Mouse (Mus musculus) MN1 (cell line): ENCODE data around the gene Cd101.

ENCODE experiments used
- DNase-seq: peaks from one replicate; pipeline ENCODE4 v3.0.0-alpha.2; 2016; ENCODE audit warnings: low spot score

Gene Cd101

GRCm38 (mm10) chr3:101029339-101029738 lies at the start of gene Cd101:
Cd101 (minus strand) TSS chr3:101029556.
- DNase-seq: no peak

- DNase-seq: peak; percentile 41
These were observed 49.0 kb upstream of the Cd101 start for GRCm38 (mm10) chr3:101078344-101078743.

DNA sequence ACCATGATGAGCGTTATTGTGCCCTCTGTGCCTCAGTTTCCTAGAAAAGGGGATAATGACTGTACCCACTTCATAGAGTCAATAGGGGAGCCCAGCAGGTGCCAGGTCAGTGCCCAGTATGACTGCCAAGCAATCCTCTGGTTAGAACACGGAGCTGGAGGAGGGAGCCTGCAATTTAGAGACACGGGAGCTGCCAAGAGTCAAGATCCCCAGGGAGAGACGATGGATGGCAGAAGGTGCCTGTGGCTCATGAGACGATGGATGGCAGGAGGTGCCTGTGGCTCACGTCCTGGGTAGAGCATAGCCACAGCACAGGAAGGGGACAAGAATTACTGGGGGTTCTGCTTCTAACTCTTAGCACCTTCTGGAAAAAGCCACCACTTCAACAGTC lies 48.3 kb upstream of the Cd101 start:
- DNase-seq: peak; percentile 54

GRCm38 (mm10) chr3:101076966-101077709 lies 47.8 kb upstream of the Cd101 start:
- DNase-seq: no peak

DNA sequence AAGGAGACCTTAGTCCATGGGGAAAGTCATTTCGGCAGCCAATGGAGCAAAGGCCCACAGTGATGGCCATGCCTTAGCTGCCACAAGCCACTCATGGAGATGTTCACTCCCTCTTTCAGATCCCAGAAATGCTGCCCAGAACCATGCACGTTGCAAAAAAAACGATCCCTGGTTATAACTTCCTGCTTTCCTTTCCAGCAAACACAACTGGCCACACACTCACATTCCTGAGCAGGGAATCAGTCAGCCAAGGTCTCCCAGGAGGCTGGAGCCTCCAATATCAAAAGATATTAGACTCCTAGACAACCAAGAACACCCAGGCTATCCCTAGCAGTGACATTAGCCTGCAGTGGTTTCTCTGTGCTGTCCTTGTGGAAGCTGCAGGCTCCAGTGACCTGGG lies 46.5 kb upstream of the Cd101 start:
- DNase-seq: no peak

GRCm38 (mm10) chr3:101073384-101073783 lies 44.0 kb upstream of the Cd101 start:
- no peak for DNase-seq

DNA sequence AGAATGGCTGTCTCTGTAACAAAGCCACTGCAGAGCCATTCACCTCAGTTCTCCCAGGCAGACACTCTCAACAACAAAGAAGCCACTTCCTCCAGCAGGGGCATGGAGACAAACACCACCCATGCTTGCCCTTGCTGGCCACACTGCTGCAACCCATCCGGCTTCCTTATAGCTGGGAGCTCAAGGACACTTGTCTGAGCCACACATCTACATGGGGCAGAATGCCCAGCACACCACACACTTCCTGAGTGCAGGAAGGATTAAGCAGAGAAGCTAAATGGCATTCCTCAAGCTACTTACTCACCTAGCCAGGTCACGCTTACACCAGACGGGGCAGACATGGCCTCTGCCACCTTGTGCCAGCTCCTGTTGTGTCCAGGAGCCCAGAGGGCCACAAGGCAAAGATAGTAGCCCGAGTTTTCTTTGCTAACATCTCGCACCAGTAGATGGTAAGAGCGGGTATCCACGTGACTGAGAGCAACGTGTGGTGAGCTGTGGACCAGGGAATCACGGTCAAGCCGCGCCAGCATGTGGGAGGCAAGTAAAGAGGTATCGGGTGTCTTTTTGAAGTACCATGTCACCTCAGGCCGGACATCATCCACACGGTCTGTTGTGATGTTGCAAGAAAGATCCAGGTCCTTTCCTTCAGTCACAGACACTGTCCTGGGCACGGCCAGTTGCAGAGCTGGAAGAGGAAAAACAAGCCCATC lies 43.3 kb upstream of the Cd101 start:
- no peak for DNase-seq

GRCm38 (mm10) chr3:101071576-101071975 lies 42.2 kb upstream of the Cd101 start:
- DNase-seq: no peak

DNA sequence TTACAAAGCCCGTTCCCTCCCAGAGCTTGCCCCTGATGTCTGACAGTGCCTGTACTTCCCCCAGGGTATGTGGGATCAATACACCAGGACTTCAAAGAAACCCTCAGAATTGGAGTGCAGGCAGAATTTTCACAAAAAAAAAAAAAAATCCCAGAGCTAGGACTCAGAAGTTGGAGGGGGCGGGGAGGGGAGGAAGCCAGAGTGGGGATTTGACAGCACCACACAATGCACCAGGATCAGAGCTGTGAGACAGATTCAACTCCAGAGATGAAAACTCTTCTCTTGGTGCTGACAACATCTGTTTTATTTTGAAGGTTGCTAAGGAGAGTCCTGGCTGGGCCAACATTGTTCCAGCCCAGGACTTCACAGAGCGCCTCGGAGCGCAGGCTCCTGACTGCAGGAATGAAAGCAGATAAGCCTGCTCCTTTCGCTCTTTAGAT lies 41.5 kb upstream of the Cd101 start:
- DNase-seq: peak; percentile 51

DNA sequence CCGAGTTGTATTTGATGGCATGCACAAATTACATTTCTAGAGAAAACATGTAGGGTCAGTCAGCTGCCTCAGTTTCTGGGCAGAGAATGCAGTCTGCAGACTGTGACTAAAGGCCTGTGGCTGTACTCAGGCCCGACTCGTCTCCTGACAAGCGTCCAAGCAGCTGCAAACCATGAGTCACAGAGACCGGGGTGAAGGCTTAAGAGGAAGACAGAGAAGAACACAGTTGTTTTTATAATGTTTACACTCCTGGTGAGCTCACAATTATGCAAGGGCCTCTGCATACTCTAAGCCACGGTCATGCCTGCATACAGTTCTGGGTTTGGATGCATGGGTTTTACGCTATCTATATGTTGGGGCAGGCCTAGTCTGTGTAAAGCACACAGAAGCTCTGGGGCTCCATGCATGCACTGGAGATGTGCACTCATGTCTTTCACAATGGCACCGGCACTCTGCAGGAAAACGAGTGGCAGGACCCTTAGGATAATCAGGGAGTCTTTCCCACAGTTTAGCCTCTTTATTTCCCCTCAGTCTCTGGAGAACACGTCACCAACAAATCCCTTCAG lies 41.0 kb upstream of the Cd101 start:
- DNase-seq: peak; percentile 52

GRCm38 (mm10) chr3:101068701-101069100 lies 39.3 kb upstream of the Cd101 start:
- peak; percentile 65 for DNase-seq

GRCm38 (mm10) chr3:101066175-101066574 lies 36.8 kb upstream of the Cd101 start:
- no peak for DNase-seq

- no peak for DNase-seq
These were observed 32.7 kb upstream of the Cd101 start for GRCm38 (mm10) chr3:101061865-101062585.

- no peak for DNase-seq
These were observed 29.9 kb upstream of the Cd101 start for GRCm38 (mm10) chr3:101059214-101059613.

GRCm38 (mm10) chr3:101058203-101058602 lies 28.8 kb upstream of the Cd101 start:
- DNase-seq: no peak

DNA sequence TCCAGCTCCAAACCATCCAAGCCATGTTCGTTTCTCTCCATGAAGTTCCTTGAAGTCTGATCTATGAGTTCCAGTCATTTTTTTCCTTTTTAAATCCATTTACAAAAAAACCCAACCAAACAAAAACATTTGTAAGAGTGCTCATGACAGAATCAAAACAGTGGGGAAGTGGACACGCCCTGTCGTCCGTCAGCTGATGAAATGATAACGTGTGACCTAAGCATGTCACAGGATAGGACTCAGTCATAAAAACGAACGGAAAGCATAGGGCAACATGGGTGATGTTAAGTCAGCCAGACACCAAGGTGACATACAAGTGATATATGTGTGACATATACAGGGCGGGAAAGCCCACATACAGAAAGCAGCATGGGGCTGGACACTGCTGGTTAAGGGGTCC lies 25.9 kb upstream of the Cd101 start:
- DNase-seq: no peak

DNA sequence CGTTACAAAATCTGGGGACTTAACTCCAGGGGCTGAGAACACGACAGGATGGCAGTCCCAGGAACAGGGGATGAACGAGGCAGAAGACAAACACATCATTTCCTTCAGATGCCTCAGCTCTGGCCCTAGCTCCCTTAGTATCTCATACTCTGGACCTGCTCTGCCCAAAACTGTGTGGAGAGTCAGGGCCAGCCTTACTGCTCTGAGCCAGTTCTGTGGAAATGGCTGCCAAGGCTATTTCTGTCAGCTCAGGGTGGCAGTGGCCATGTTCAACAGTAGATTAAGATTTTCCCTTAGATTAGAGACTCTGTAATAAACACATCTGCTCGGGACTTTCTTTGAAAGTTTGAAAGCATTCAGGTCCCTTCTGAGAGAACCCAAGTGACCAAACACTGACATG lies 22.2 kb upstream of the Cd101 start:
- no peak for DNase-seq

- DNase-seq: no peak
These were observed 20.6 kb upstream of the Cd101 start for GRCm38 (mm10) chr3:101049997-101050396.

DNA sequence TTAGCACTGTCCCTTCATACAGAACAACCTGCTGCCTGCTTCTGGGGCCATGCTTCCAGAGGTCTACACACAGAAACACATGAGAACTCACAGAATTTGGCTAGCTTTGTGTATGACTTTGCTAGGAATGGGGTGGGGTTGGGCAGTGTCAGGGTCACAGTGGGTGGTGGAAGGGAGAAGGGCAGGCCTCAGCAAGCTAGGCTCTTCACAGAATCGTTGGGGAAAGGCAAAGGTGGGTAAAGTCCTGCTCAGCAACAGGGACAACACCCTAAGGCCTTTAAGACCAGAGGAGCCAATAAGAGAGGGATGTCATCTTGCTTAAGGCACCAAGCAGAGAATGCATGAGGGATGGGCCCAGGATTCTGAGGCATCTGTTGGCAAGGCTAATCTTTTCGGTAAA lies 19.4 kb upstream of the Cd101 start:
- no peak for DNase-seq

DNA sequence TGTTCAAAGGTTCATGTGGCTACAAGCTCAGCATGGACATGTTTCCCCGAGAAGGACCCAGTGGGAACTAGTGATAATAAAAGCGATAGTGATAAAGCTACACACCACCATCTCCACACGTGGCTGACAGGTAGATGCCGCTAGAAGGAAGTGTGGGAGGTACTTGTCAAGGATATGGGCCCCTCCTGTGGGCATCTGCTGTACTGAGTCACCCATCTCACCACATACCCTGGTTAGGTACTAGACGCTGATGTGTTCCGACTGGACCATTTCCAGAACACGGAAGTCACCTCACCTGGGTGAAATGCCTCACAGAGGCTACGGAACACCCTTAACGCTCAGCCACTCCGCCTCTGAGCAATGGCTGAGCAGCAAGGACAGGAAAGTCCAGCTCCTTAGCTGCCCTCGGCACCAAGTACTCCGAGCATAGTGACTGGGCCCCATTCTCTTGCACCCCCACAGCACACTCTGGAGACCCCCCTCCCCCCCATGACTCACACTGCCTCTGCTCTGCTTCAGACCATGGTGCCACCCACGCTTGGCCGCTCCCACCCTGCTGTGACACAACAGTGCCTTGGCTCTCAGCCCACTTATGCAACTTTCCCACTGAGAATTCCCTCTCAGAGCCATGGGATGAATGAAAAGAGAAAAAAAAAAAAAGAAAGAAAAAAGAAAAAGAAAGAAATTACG lies 18.4 kb upstream of the Cd101 start:
- DNase-seq: peak; percentile 46

GRCm38 (mm10) chr3:101045431-101045830 lies 16.1 kb upstream of the Cd101 start:
- DNase-seq: no peak

DNA sequence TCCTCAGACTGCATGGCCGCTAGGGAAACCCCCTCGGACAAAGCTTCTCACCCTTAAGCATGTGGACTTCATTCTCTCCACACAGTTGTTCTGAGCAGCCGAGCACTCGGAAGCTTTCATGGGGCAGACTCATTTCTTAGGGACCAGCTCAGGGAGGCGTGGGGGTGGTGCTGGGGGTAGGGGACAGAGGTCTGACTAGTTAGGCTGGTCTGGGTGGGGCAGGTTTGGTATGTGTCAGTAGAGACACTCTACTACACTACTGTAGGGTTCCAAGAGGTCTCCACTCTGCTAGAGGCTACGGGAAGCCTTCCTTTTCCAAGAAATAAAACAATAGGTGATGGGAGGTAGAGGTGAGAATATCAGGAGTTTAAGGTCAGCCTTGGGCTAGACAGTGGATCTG lies 15.3 kb upstream of the Cd101 start:
- DNase-seq: no peak
